Mouse (Mus musculus) limb, embryonic 14.5 days (tissue): ENCODE measurements around the gene Cenpj. TPM values are rescaled to one million over a fixed set of nuclear protein-coding genes. Genes with fewer than 3 reads are reported as not detected.

Experiments
- ATAC-seq: fragments of 200-750 bp; cut with Nextera tagmentation; 2 replicates; pipeline ENCODE4 v1.8.0; 2017; ENCODE audit warnings: low read depth, moderate number of reproducible peaks, moderate TSS enrichment; ENCODE audit not compliant: low FRiP score
- DNase-seq: peaks from one replicate; pipeline ENCODE4 v3.0.0-alpha.2; 2015; ENCODE audit warnings: low spot score
- H3K27ac ChIP-seq: fragments of 300-500 bp; sonication (generic); replicated peaks from 2 replicates; pipeline ENCODE4 v1.5.1; 2014; ENCODE audit warnings: low read depth, mild to moderate bottlenecking, low read length, moderate library complexity, mixed read lengths
- H3K27me3 ChIP-seq: fragments of 300-500 bp; sonication (generic); 2 replicates; pipeline ENCODE4 v1.6.1; 2014; ENCODE audit warnings: low read length, mixed read lengths; ENCODE audit not compliant: control insufficient read depth, insufficient read depth
- H3K36me3 ChIP-seq: fragments of 300-500 bp; sonication (generic); 2 replicates; pipeline ENCODE4 v1.6.1; 2014; ENCODE audit warnings: mild to moderate bottlenecking, low read length, moderate library complexity, mixed read lengths; ENCODE audit not compliant: control insufficient read depth, insufficient read depth
- H3K4me1 ChIP-seq: fragments of 300-500 bp; sonication (generic); 2 replicates; pipeline ENCODE4 v1.6.1; 2014; ENCODE audit warnings: antibody characterized with exemption, low read length, mixed read lengths; ENCODE audit not compliant: control insufficient read depth, insufficient read depth
- H3K4me2 ChIP-seq: fragments of 300-500 bp; sonication (generic); replicated peaks from 2 replicates; pipeline ENCODE4 v1.6.1; 2014; ENCODE audit warnings: low read depth, mild to moderate bottlenecking, low read length, moderate library complexity; ENCODE audit not compliant: severe bottlenecking
- H3K4me3 ChIP-seq: fragments of 300-500 bp; sonication (generic); replicated peaks from 2 replicates; pipeline ENCODE4 v1.5.1; 2014; ENCODE audit warnings: low read length
- H3K9ac ChIP-seq: fragments of 300-500 bp; sonication (generic); 2 replicates; pipeline ENCODE4 v1.6.1; 2014; ENCODE audit warnings: mild to moderate bottlenecking, low read depth, low read length, moderate library complexity; ENCODE audit not compliant: severe bottlenecking
- H3K9me3 ChIP-seq: fragments of 300-500 bp; sonication (generic); 2 replicates; pipeline ENCODE4 v1.6.1; 2016; ENCODE audit warnings: low read length; ENCODE audit not compliant: control insufficient read depth
- POLR2A ChIP-seq: fragments of 200-500 bp; IDR thresholded peaks from 2 replicates; pipeline ENCODE4 v1.8.0; 2012; ENCODE audit warnings: inconsistent platforms, mild to moderate bottlenecking, moderate library complexity, borderline replicate concordance; ENCODE audit not compliant: insufficient read depth, insufficient read length; ENCODE audit errors: extremely low read depth
- WGBS: fragments of 180-500 bp; shearing (Covaris S2); extraction: QIAGEN DNeasy Blood & Tissue Kit; methylation state at CpG from one replicate; pipeline ENCODE4 v1.1.7; 2014; 5-methylcytosine and 5-hydroxymethylcytosine counted together
- polyA plus RNA-seq, 2 experiments: library from polyadenylated mRNA; depleted of rRNA in 1 of 2; stranded (reverse) in 1 of 2; unstranded in 1 of 2; fragments of >200 nt; fragmentation: Nextera tagmentation in 1 of 2; extraction: Ambion mirVana in 1 of 2; gene quantifications; 2 replicates each; pipeline versions ENCODE4 v1.2.1 to v1.2.3; 2012 to 2014

The Cenpj gene
- 5.6 and 9.8 TPM in 2 replicates for polyA plus RNA-seq (2012; rRNA removed)
- polyA plus RNA-seq (2014; fragmentation: Nextera tagmentation; extraction: Ambion mirVana): 8.0 and 8.6 TPM in 2 replicates

GRCm38 (mm10) chr14:56575416-56575815 lies at the start of gene Cenpj, which contains the start of gene Parp4:
Gene Cenpj (minus strand): TSS chr14:56575425.
Gene Parp4 (plus strand): TSS chr14:56575619.
- DNase-seq (peak; percentile 69), ATAC-seq (peak; percentile 31)
- H3K4me2 ChIP-seq: peak within 1 kb of the TSS; percentile 77
- no peak within 1 kb of the TSS for H3K27ac ChIP-seq
- peak within 1 kb of the TSS; percentile 60 for H3K9ac ChIP-seq
- no peak for TF ChIP-seq POLR2A
- WGBS: under 1% methylated on average over 24 of the region's 24 CpGs
- H3K9me3 ChIP-seq: no peaks in the 10 kb centered on the region
- H3K36me3 ChIP-seq: no peaks in the 10 kb centered on the region
- peak within 1 kb of the TSS; percentile 53 for H3K4me3 ChIP-seq
- no peaks in the 10 kb centered on the region for H3K27me3 ChIP-seq
- H3K4me1 ChIP-seq: peaks cover 6% of the 10 kb centered on the region; the same call in 1 of the 2 replicates

- no peaks in the 10 kb centered on the region for H3K4me1 ChIP-seq
- H3K9ac ChIP-seq: no peak overlapping the region
- DNase-seq: no peak
- H3K27ac ChIP-seq: no peak overlapping the region
- H3K9me3 ChIP-seq: no peaks in the 10 kb centered on the region
- WGBS: 87% methylated on average over 8 of the region's 8 CpGs
- no peaks in the 10 kb centered on the region for H3K36me3 ChIP-seq
- ATAC-seq: no peak
- TF ChIP-seq POLR2A: no peak
- no peak overlapping the region for H3K4me3 ChIP-seq
- no peaks in the 10 kb centered on the region for H3K27me3 ChIP-seq
- no peak overlapping the region for H3K4me2 ChIP-seq
Measured at GRCm38 (mm10) chr14:56620425-56620824, 45.2 kb upstream of the Cenpj start.

- H3K27me3 ChIP-seq: no peaks in the 10 kb centered on the region
- no peaks in the 10 kb centered on the region for H3K36me3 ChIP-seq
- no peaks in the 10 kb centered on the region for H3K9me3 ChIP-seq
- no peaks in the 10 kb centered on the region for H3K4me1 ChIP-seq
- no peak for ATAC-seq
- H3K9ac ChIP-seq: no peak overlapping the region
- no peak for TF ChIP-seq POLR2A
- no peak overlapping the region for H3K27ac ChIP-seq
- WGBS: 86% methylated on average over 1 of the region's 1 CpGs
- no peak for DNase-seq
- H3K4me2 ChIP-seq: no peak overlapping the region
- H3K4me3 ChIP-seq: no peak overlapping the region
Measured at GRCm38 (mm10) chr14:56617470-56617869, 42.2 kb upstream of the Cenpj start.

- H3K9me3 ChIP-seq: no peaks in the 10 kb centered on the region
- H3K27ac ChIP-seq: no peak overlapping the region
- ATAC-seq (no peak), DNase-seq (no peak)
- H3K27me3 ChIP-seq: no peaks in the 10 kb centered on the region
- H3K4me1 ChIP-seq: no peaks in the 10 kb centered on the region
- no peaks in the 10 kb centered on the region for H3K36me3 ChIP-seq
- no peak overlapping the region for H3K4me3 ChIP-seq
- no peak overlapping the region for H3K9ac ChIP-seq
- TF ChIP-seq POLR2A: no peak
- no peak overlapping the region for H3K4me2 ChIP-seq
- WGBS: 69% methylated on average over 3 of the region's 3 CpGs
Measured at GRCm38 (mm10) chr14:56613212-56613611, 38.0 kb upstream of the Cenpj start.

GRCm38 (mm10) chr14:56605136-56605535 lies 29.9 kb upstream of the Cenpj start:
- Histone ChIP-seq H3K4me3 (no peak overlapping the region), H3K27me3 (no peaks in the 10 kb centered on the region), H3K4me2 (no peak overlapping the region), H3K36me3 (no peaks in the 10 kb centered on the region), H3K9me3 (no peaks in the 10 kb centered on the region), H3K4me1 (no peaks in the 10 kb centered on the region), H3K9ac (no peak overlapping the region), H3K27ac (no peak overlapping the region)
- WGBS: 77% methylated on average over 4 of the region's 4 CpGs
- ATAC-seq (no peak), DNase-seq (no peak)
- TF ChIP-seq POLR2A: no peak

GRCm38 (mm10) chr14:56604438-56604837 lies 29.2 kb upstream of the Cenpj start:
- no peak overlapping the region for H3K9ac ChIP-seq
- H3K4me2 ChIP-seq: no peak overlapping the region
- no peaks in the 10 kb centered on the region for H3K36me3 ChIP-seq
- no peaks in the 10 kb centered on the region for H3K27me3 ChIP-seq
- no peak for TF ChIP-seq POLR2A
- H3K9me3 ChIP-seq: no peaks in the 10 kb centered on the region
- ATAC-seq: no peak
- 94% methylated on average over 5 of the region's 5 CpGs for WGBS
- no peak overlapping the region for H3K4me3 ChIP-seq
- no peaks in the 10 kb centered on the region for H3K4me1 ChIP-seq
- no peak overlapping the region for H3K27ac ChIP-seq
- DNase-seq: no peak
